Mouse (Mus musculus): ENCODE results near the gene Srd5a2.

The Srd5a2 gene

DNA sequence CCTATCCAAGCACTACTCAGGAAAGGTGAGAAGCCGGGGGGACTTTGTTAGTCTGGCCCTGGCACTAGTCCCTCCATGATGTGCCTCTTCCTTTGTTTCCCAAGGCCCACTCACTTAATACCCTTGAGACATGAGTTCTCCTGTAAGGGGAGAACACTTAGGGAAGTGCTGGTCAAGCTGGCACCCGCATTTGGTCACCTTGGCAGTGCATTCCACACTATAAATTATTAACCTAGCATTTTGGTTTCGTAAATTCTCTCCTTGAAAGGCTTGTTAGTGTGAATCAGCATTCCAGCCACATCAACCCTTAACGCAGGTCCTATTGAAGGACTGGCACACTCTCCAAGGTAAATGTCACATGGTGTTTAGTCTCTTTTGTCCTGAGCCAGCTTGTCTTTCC lies 61.8 kb downstream of the Srd5a2 start:
- DNase-seq (ENCODE audit: low spot score) = no peak

DNA sequence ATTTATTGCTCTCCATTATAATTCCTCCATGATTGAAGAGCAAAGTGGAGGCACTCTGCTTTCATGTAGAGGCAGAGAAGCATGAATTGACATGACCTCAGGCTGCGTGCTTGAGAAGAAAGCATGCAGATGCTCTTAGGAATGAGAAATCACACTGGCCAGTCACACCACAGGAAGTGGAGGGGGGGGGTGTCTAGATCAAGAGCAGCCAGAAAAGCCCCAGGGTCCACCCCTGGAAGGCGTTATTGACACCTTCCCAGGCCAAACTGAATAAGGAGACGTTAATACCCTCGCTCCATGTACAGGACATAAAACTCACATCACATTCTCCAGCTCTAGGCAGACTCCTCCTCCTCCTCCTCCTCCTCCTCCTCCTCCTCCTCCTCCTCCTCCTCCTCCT lies 63.2 kb downstream of the Srd5a2 start:
- no peak for DNase-seq (ENCODE audit: low spot score)

DNA sequence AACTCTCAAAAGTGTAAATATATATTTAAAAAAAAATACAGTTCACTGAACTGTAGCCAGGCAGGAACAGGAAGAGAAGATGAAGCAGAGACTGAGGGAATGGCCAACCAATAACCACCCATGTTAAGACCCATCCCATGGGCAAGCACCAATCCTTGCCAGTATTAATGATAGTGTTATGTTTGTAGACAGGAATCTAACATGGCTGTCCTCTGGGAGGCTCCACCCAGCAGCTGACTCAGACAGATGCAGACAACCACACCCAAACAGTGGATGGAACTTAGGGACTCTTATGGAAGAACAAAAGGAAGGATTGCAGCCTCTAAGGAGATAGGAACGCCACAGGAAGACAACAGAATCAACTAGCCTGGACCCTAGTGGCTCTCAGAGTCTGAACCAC lies 64.8 kb downstream of the Srd5a2 start:
- no peak for DNase-seq (ENCODE audit: low spot score)

DNA sequence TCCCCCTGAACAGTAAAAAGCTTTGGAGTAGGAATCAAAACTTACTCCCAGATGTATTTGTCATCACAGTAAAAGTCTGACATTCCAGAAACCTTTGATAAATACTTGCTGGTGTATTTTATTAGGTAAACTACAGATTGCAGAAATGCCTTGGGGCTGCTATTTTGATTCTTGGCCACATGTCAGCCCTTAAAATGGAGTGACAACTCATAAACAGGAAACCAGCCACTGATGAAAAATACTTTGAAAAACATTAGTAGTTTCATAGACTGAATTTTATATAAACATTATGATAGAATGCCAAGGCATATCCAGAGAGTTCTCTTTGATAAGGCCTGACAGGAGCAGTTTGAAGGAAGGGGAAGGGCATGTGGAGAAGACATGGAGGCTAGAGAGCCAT lies 71.7 kb downstream of the Srd5a2 start:
- DNase-seq (ENCODE audit: low spot score) = no peak

DNA sequence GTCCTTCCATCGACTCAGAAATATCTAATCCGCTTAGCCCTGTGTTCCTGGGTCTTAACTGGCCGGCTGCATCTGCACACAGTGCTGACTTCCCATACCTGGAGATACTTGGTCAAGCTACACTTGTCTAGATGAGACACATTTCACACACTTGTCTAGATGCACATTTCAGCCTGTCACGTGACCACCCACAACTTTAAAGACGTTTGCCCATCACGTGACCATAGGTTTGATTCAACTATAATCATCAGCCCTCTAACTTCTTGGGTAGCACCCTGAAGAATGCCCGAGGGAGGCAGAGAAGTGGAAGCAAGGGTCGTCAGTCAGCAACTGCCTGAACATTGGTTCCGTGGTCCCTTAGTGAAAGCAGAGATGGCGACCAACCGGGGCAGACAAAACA lies 75.1 kb downstream of the Srd5a2 start:
- DNase-seq (ENCODE audit: low spot score) = no peak

DNA sequence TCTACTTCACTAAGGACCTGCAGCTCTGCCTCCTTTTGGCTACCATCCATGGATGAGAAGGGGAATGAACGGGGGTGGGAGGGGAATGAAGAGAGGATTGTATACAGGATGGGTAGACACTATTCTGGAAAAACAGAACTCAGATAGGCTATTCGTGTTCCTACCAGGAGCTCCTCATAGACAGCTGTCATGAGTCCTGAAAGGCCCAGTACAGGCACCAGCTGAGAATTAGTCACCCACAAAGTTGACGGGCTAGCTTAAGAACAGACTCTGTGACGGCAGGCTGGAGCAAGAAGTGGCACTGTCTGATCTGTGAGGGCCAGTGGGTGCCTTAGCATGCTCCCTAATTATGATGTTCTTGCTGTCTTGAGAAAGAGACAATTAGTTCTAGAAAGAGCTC lies 76.4 kb downstream of the Srd5a2 start:
- DNase-seq (ENCODE audit: low spot score) = no peak

DNA sequence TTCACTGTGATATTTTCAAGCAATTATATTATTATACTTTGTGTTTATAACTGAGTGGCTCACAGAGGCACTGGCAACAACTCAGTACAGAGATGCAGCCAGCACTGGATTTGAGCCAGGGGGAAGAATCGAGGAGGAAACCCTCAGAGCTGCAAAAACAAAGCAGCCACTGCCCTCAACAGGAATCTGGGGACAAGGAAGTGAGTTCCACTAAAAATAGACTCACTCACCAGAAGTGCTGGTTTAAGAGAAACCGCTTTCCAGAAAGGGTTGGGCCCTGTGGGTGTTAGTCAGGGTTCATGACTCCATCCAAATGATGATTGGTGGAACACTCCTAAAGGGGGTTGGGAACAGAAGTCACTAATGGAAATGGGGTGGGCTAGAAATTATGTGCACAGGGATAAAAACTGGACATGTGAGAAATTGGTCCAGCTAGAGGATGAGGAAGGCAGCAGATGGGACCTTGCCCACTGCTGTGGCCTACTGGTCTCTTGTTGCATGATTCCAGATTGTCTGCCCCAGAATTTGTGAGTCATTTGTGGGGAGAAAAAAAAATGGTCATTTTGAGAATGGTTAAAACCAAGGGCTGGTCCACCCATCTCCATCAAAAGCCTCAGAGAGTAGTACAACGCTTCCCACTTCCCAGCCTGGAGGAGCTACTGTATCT lies 77.2 kb downstream of the Srd5a2 start:
- peak; percentile 48 for DNase-seq (ENCODE audit: low spot score)
